Mouse (Mus musculus) myocyte (in vitro differentiated cells): ENCODE data around the gene Spock1.

ENCODE experiments used
- E2F4 ChIP-seq: IDR thresholded peaks from one replicate; pipeline ENCODE4 v1.6.1; 2011; ENCODE audit warnings: mild to moderate bottlenecking, control low read depth, moderate library complexity; ENCODE audit not compliant: insufficient read depth
- MAX ChIP-seq: IDR thresholded peaks from one replicate; pipeline ENCODE4 v1.6.1; 2011; ENCODE audit warnings: low read depth, mild to moderate bottlenecking, control low read depth
- MYOD1 ChIP-seq, 3 experiments: IDR thresholded peaks; one replicate each; pipeline ENCODE4 v1.6.1; 2011; ENCODE audit warnings: control low read depth in 2 of 3, low read depth in 2 of 3, mild to moderate bottlenecking in 2 of 3, moderate library complexity in 1 of 3; ENCODE audit not compliant: insufficient read length in 2 of 3, control insufficient read depth in 1 of 3
- POLR2A ChIP-seq: IDR thresholded peaks from one replicate; pipeline ENCODE4 v1.6.1; 2011; ENCODE audit warnings: low read depth, mild to moderate bottlenecking, control low read depth, moderate library complexity; ENCODE audit not compliant: insufficient read length
- POLR2AphosphoS2 ChIP-seq: IDR thresholded peaks from one replicate; pipeline ENCODE4 v1.6.1; 2011; ENCODE audit warnings: low read depth, control low read depth; ENCODE audit not compliant: insufficient read length
- REST ChIP-seq: IDR thresholded peaks from one replicate; pipeline ENCODE4 v1.6.1; 2011; ENCODE audit warnings: mild to moderate bottlenecking, control low read depth, moderate library complexity; ENCODE audit not compliant: insufficient read depth, insufficient read length
- TCF12 ChIP-seq: IDR thresholded peaks from one replicate; pipeline ENCODE4 v1.6.1; 2011; ENCODE audit warnings: mild to moderate bottlenecking, control low read depth; ENCODE audit not compliant: poor library complexity, insufficient read depth, severe bottlenecking
- USF1 ChIP-seq: IDR thresholded peaks from one replicate; pipeline ENCODE4 v1.6.1; 2011; ENCODE audit warnings: low read depth, mild to moderate bottlenecking, control low read depth, moderate library complexity

- no peak for TF ChIP-seq POLR2A
- no peak for TF ChIP-seq USF1
- TF ChIP-seq MAX: no peak
- TF ChIP-seq MYOD1 (IDR thresholded peaks at IDR 0.05; ENCODE audit: control insufficient read depth in 1 of 3, insufficient read length in 2 of 3, low read depth in 2 of 3): no peak
- no peak for TF ChIP-seq REST
- TF ChIP-seq POLR2AphosphoS2: no peak
- no peak for TF ChIP-seq E2F4
- TF ChIP-seq TCF12: no peak
Measured at GRCm38 (mm10) chr13:57671919-57672318, 236.2 kb downstream of the Spock1 start.
